Mouse (Mus musculus): ENCODE measurements at regions not wholly inside any gene's neighbourhood (a gene's known extent, or its start where the extent isn't known, plus 50 kb on each side); places are given as distances from the start of the nearest gene placed in this dataset.

GRCm38 (mm10) chr4:55851027-55851426 is 318.8 kb upstream of the Klf4 start:
- TF ChIP-seq CTCF (conservative IDR thresholded peaks at IDR 0.05; ENCODE audit: low read length) (no peak), NANOG (IDR thresholded peaks at IDR 0.05; ENCODE audit: borderline replicate concordance, low read length) (no peak), POU5F1 (IDR thresholded peaks at IDR 0.05; ENCODE audit: borderline replicate concordance, low read length) (no peak)

All from E14TG2a.4 (cell line).